Mouse (Mus musculus) yolk sac, embryonic 10.5 days (tissue): Measurements from ENCODE around the gene Urm1.
"Not testable (repeated sequence)": the region's sequence is repeated elsewhere in the genome, so short reads cannot be mapped to it uniquely, and the experiment has no call there.

Experiments used
- DNase-seq: peaks from one replicate; pipeline ENCODE4 v3.0.0-alpha.2; 2017; ENCODE audit warnings: low spot score

Urm1 gene

GRCm38 (mm10) chr2:29868949-29869645 lies 49.2 kb downstream of the Urm1 start, which contains the start of gene Cercam:
Cercam (plus strand) TSS chr2:29869164.
- DNase-seq, result peak; percentile 88

- DNase-seq, result peak; percentile 60
These were observed 50.0 kb downstream of the Urm1 start for GRCm38 (mm10) chr2:29869646-29870451.

- DNase-seq, result no peak
These were observed 52.9 kb downstream of the Urm1 start for GRCm38 (mm10) chr2:29872581-29873295.

- DNase-seq, result no peak
These were observed 53.9 kb downstream of the Urm1 start for GRCm38 (mm10) chr2:29873801-29874200.

GRCm38 (mm10) chr2:29878061-29878460 lies 58.2 kb downstream of the Urm1 start:
- no peak for DNase-seq

GRCm38 (mm10) chr2:29879191-29879590 lies 59.3 kb downstream of the Urm1 start:
- peak; percentile 87 for DNase-seq

- no peak for DNase-seq
These were observed 60.3 kb downstream of the Urm1 start for GRCm38 (mm10) chr2:29879964-29880830.

- not testable (repeated sequence) for DNase-seq
These were observed 66.9 kb downstream of the Urm1 start for GRCm38 (mm10) chr2:29886659-29887292.

- peak; percentile 100 for DNase-seq
These were observed 69.4 kb downstream of the Urm1 start, which contains the start of gene Odf2 for GRCm38 (mm10) chr2:29889066-29889944. Odf2 (plus strand) TSS chr2:29889221.

GRCm38 (mm10) chr2:29889991-29890833 lies 70.3 kb downstream of the Urm1 start:
- peak; percentile 93 for DNase-seq

- DNase-seq, result no peak
These were observed 71.9 kb downstream of the Urm1 start for GRCm38 (mm10) chr2:29891773-29892172.
